Mouse (Mus musculus): ENCODE data around the gene Abca13. TPM values are rescaled to one million over a fixed set of nuclear protein-coding genes. Genes with fewer than 3 reads are reported as not detected.
"Not testable (repeated sequence)": the region's sequence is repeated elsewhere in the genome, so short reads cannot be mapped to it uniquely, and the experiment has no call there.

Abca13 gene
- polyA plus RNA-seq (2014; fragmentation: Nextera tagmentation; extraction: Ambion mirVana) = 0.03 and 0.04 TPM in 2 replicates

DNA sequence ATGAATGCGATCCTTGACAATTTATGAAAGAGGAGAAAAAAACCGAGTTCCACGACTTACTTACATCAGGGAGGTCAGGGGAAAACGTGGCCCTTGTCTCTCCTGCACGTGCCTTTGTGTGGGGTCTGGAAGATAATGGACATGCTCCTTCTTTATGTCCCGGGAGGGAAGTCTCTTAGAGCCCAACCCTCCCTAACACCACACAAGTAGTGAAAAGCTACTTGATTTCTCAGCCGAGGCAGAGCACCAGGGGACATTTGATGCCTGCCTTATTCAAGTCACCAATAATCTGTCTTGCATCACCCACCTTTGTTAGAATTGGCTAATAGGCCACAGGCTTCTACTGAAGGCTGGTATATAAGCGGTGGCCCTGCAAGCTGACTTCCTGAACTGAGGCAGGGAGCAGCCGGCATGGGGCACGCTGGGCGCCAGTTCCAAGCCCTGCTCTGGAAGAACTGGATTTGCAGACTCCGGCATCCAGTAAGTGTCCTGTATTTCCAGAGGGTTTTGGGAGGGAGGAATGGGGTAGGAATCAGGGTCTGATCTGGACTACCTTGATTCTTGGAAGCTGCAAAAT is at the start of gene Abca13:
Gene Abca13, plus strand, starts transcription at position 388 of the 577 bp plus-strand sequence.
- WGBS = 42% methylated on average over 12 of the region's 12 CpGs
- no peak within 1 kb of the TSS for H3K9ac ChIP-seq
- no peak for DNase-seq (ENCODE audit: low spot score)
- no peak within 1 kb of the TSS for H3K4me3 ChIP-seq (replicated peaks; ENCODE audit: low read length)
- no peaks in the 10 kb centered on the region for H3K4me1 ChIP-seq (replicated peaks; ENCODE audit: control insufficient read depth, insufficient read depth, low read length)
- no peak for ATAC-seq (ENCODE audit: low FRiP score)
- no peak within 1 kb of the TSS for H3K4me2 ChIP-seq (replicated peaks)
- H3K9me3 ChIP-seq (ENCODE audit: control insufficient read depth, low read length) = no peaks in the 10 kb centered on the region
- H3K27me3 ChIP-seq (ENCODE audit: control insufficient read depth, insufficient read depth, low read length) = no peaks in the 10 kb centered on the region
- H3K27ac ChIP-seq = no peak within 1 kb of the TSS
- no peaks in the 10 kb centered on the region for H3K36me3 ChIP-seq (replicated peaks; ENCODE audit: control insufficient read depth, insufficient read depth)

DNA sequence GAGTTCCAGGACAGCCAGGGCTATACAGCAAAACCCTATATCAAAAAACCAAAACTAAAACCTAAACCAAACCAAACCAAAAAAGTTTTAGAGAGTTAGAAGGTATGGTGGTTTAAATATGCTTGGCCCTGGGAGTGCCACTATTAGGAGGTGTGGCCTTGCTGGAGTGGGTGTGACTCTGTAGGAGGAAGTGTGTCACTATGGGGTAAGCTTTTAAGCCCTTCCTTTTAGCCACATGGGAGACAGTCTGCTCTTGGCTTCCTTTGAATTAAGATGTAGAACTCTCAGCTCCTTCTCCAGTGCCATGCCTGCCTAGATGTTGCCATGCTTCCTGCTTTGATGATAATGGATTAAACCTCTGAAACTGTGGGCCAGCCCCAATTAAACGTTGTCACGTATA is 46.6 kb upstream of the Abca13 start:
- Histone ChIP-seq H3K27ac (no peak overlapping the region), H3K9me3 (ENCODE audit: control insufficient read depth, low read length) (no peaks in the 10 kb centered on the region), H3K9ac (no peak overlapping the region), H3K4me2 (replicated peaks) (no peak overlapping the region), H3K36me3 (replicated peaks; ENCODE audit: control insufficient read depth, insufficient read depth) (no peaks in the 10 kb centered on the region), H3K4me3 (replicated peaks; ENCODE audit: low read length) (no peak overlapping the region), H3K27me3 (ENCODE audit: control insufficient read depth, insufficient read depth, low read length) (no peaks in the 10 kb centered on the region), H3K4me1 (replicated peaks; ENCODE audit: control insufficient read depth, insufficient read depth, low read length) (no peaks in the 10 kb centered on the region)
- DNase-seq (ENCODE audit: low spot score) (no peak), ATAC-seq (ENCODE audit: low FRiP score) (no peak)
- WGBS = 100% methylated on average over 2 of the region's 2 CpGs

DNA sequence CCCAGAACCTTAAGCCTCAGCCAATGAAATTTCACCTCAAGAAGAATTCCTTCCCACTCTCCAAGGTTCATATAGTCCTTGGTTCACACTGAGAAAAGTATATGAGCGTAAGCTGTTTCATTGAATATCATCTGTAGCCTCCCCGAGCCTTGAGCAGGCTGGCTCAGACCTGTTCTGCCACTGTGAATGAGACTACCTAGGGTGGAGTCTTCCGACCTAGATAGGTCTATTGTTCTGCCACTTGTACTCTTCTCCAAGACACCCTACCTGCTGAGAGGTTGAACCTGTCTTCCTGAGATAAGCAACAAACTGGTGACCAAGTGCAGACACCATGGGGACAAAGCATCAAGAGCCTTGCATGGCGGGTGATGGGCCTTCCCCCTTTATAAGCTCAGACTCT is 45.6 kb upstream of the Abca13 start:
- Histone ChIP-seq H3K9me3 (ENCODE audit: control insufficient read depth, low read length) (no peaks in the 10 kb centered on the region), H3K4me2 (replicated peaks) (no peak overlapping the region), H3K27ac (no peak overlapping the region), H3K9ac (no peak overlapping the region), H3K27me3 (ENCODE audit: control insufficient read depth, insufficient read depth, low read length) (no peaks in the 10 kb centered on the region), H3K4me3 (replicated peaks; ENCODE audit: low read length) (no peak overlapping the region), H3K36me3 (replicated peaks; ENCODE audit: control insufficient read depth, insufficient read depth) (no peaks in the 10 kb centered on the region), H3K4me1 (replicated peaks; ENCODE audit: control insufficient read depth, insufficient read depth, low read length) (no peaks in the 10 kb centered on the region)
- 95% methylated on average over 4 of the region's 4 CpGs for WGBS
- no peak for DNase-seq (ENCODE audit: low spot score)
- ATAC-seq (ENCODE audit: low FRiP score) = no peak

DNA sequence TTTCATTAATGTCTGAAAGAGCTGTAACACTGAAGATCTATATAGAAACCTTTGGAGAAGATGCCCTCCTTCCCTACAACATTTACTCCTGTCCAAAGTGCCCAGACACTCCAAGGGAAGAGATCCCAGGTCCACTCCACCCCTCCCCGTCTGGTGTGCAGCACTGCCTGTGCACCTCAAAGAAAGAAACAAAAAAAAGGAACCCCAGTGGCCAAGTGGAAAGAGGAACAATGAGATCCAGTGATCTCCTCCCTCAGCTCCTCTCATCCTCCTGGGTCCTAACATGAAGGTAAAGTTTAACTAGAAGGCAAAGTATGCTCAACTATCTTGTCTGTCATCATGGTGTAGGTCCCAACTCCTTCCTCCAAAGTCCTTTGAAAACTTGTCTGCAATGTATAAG is 45.1 kb upstream of the Abca13 start:
- Histone ChIP-seq H3K9ac (no peak overlapping the region), H3K4me3 (replicated peaks; ENCODE audit: low read length) (no peak overlapping the region), H3K4me1 (replicated peaks; ENCODE audit: control insufficient read depth, insufficient read depth, low read length) (no peaks in the 10 kb centered on the region), H3K36me3 (replicated peaks; ENCODE audit: control insufficient read depth, insufficient read depth) (no peaks in the 10 kb centered on the region), H3K4me2 (replicated peaks) (no peak overlapping the region), H3K27me3 (ENCODE audit: control insufficient read depth, insufficient read depth, low read length) (no peaks in the 10 kb centered on the region), H3K27ac (no peak overlapping the region), H3K9me3 (ENCODE audit: control insufficient read depth, low read length) (no peaks in the 10 kb centered on the region)
- WGBS = 90% methylated on average over 1 of the region's 1 CpGs
- DNase-seq (ENCODE audit: low spot score) (no peak), ATAC-seq (ENCODE audit: low FRiP score) (no peak)

DNA sequence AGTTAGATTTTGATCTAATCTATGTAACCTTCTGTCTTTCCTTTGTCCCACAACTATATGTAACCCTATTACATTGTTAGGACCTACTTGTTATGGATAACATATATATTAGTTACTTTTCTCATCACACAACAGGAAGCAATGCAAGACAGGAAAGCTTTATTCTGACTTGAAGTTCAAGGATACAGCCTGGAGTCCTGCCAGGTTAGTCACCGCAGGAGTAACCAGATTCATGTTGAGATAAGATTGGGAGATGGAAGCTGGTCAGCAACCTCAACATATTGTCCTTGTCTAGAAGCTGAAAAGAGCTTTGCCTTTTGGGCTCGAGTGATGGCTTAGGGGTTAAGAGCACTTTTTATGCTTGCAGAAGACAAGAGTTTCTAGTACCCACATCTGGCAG is 43.5 kb upstream of the Abca13 start:
- H3K27ac ChIP-seq = no peak overlapping the region
- no peak overlapping the region for H3K4me3 ChIP-seq (replicated peaks; ENCODE audit: low read length)

DNA sequence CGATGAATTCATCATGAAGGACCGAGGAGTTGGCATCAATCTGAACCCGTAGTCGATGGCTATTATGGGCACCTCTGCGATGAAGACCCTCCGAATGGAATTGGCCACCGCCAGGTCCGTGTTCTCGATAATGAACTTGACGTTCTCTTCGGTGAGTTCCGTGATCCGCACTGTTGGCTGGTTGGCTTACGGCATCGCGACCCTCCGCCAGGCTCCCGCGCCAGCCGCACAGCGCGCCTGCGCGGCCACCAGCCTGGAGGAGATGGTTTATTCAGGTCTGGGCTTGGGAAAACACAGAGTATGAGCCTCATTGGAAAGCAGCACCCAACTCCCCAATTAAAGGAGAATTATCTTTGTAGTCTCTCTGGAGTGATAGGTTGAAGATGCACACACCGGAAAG is 41.3 kb upstream of the Abca13 start:
- not testable (repeated sequence) for H3K27ac ChIP-seq; H3K27me3 ChIP-seq (ENCODE audit: control insufficient read depth, insufficient read depth, low read length); H3K9ac ChIP-seq; ATAC-seq (ENCODE audit: low FRiP score); H3K9me3 ChIP-seq (ENCODE audit: control insufficient read depth, low read length); DNase-seq (ENCODE audit: low spot score); H3K36me3 ChIP-seq (replicated peaks; ENCODE audit: control insufficient read depth, insufficient read depth); H3K4me3 ChIP-seq (replicated peaks; ENCODE audit: low read length); H3K4me2 ChIP-seq (replicated peaks); H3K4me1 ChIP-seq (replicated peaks; ENCODE audit: control insufficient read depth, insufficient read depth, low read length)
- WGBS = 87% methylated on average over 25 of the region's 25 CpGs

More for the DNA sequence above, 43.5 kb upstream of the Abca13 start:
- Histone ChIP-seq H3K27me3 (ENCODE audit: control insufficient read depth, insufficient read depth, low read length) (no peaks in the 10 kb centered on the region), H3K9me3 (ENCODE audit: control insufficient read depth, low read length) (no peaks in the 10 kb centered on the region), H3K9ac (no peak overlapping the region), H3K4me1 (replicated peaks; ENCODE audit: control insufficient read depth, insufficient read depth, low read length) (no peaks in the 10 kb centered on the region), H3K36me3 (replicated peaks; ENCODE audit: control insufficient read depth, insufficient read depth) (no peaks in the 10 kb centered on the region), H3K4me2 (replicated peaks) (no peak overlapping the region)
- 92% methylated on average over 2 of the region's 2 CpGs for WGBS
- ATAC-seq (ENCODE audit: low FRiP score) = no peak
- no peak for DNase-seq (ENCODE audit: low spot score)

DNA sequence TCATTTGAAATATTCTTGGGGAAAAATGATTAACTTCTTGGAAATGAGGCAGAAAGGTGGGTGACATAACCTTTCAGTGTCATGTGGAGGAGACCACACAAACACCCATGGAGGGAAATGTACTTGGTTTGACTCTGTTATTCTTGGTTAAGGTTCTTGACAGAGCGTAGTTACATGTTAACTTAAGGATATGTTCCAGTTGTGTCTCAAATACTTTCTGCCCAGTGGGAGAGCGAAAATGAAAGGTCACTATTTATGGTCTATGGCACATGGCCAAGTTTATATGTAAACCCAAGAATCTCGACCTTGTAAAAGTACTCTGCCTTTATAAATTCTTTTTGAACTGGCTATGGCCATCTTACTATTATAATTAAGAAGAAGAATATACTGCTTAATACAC is 31.8 kb upstream of the Abca13 start:
- Histone ChIP-seq H3K4me3 (replicated peaks; ENCODE audit: low read length) (no peak overlapping the region), H3K9ac (no peak overlapping the region), H3K4me1 (replicated peaks; ENCODE audit: control insufficient read depth, insufficient read depth, low read length) (no peaks in the 10 kb centered on the region), H3K9me3 (ENCODE audit: control insufficient read depth, low read length) (no peaks in the 10 kb centered on the region), H3K27ac (no peak overlapping the region), H3K27me3 (ENCODE audit: control insufficient read depth, insufficient read depth, low read length) (no peaks in the 10 kb centered on the region), H3K36me3 (replicated peaks; ENCODE audit: control insufficient read depth, insufficient read depth) (no peaks in the 10 kb centered on the region), H3K4me2 (replicated peaks) (no peak overlapping the region)
- 81% methylated on average over 3 of the region's 3 CpGs for WGBS
- ATAC-seq (ENCODE audit: low FRiP score) = no peak
- DNase-seq (ENCODE audit: low spot score) = no peak

DNA sequence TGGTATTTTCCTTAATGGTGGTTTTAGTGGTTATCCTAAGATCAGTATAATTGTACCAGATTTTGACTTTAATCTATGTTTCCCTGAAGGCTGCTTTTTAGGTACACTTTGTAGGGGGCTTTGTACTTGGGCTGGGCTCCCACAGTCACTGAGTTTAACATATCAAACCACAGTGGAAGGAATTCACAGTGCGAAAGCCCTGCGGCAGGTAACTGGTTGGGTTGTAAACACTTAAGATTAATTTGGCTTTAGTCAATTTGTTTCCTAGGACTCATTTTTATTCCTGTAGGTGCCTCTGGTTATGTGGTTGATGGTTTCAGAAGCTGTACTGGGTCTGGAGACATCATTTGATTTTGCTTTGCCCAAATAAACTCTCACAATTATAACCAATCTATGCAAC is 24.4 kb upstream of the Abca13 start:
- H3K36me3 ChIP-seq (replicated peaks; ENCODE audit: control insufficient read depth, insufficient read depth) = no peaks in the 10 kb centered on the region
- no peaks in the 10 kb centered on the region for H3K9me3 ChIP-seq (ENCODE audit: control insufficient read depth, low read length)
- H3K4me1 ChIP-seq (replicated peaks; ENCODE audit: control insufficient read depth, insufficient read depth, low read length) = no peaks in the 10 kb centered on the region
- DNase-seq (ENCODE audit: low spot score) (no peak), ATAC-seq (ENCODE audit: low FRiP score) (no peak)
- no peak overlapping the region for H3K9ac ChIP-seq
- H3K4me2 ChIP-seq (replicated peaks) = no peak overlapping the region
- no peak overlapping the region for H3K27ac ChIP-seq
- H3K27me3 ChIP-seq (ENCODE audit: control insufficient read depth, insufficient read depth, low read length) = no peaks in the 10 kb centered on the region
- H3K4me3 ChIP-seq (replicated peaks; ENCODE audit: low read length) = no peak overlapping the region
- WGBS = 96% methylated on average over 2 of the region's 2 CpGs

DNA sequence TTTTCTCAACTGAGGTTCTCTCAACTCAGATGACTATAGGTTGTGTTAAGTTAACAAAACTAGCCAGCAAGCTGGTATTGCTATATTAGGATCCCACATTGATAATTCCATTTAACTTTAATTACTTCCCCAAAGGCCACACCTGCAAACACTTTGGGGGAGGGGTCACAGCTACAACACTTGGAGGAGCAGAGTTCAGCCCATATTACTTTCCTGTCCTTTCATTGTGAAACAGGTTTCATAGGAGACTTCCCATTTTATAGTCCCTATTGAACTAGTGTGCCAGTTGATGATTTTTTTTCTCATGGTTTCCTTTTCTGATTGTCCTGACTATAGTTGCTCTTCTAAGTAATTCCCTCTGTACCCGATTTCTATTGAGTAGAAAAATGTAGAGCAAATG is 10.3 kb upstream of the Abca13 start:
- Histone ChIP-seq H3K4me1 (replicated peaks; ENCODE audit: control insufficient read depth, insufficient read depth, low read length) (no peaks in the 10 kb centered on the region), H3K9me3 (ENCODE audit: control insufficient read depth, low read length) (no peaks in the 10 kb centered on the region), H3K27ac (no peak overlapping the region), H3K9ac (no peak overlapping the region), H3K4me2 (replicated peaks) (no peak overlapping the region), H3K4me3 (replicated peaks; ENCODE audit: low read length) (no peak overlapping the region), H3K36me3 (replicated peaks; ENCODE audit: control insufficient read depth, insufficient read depth) (no peaks in the 10 kb centered on the region), H3K27me3 (ENCODE audit: control insufficient read depth, insufficient read depth, low read length) (no peaks in the 10 kb centered on the region)
- DNase-seq (ENCODE audit: low spot score) = no peak
- WGBS = 92% methylated on average over 1 of the region's 1 CpGs
- no peak for ATAC-seq (ENCODE audit: low FRiP score)

DNA sequence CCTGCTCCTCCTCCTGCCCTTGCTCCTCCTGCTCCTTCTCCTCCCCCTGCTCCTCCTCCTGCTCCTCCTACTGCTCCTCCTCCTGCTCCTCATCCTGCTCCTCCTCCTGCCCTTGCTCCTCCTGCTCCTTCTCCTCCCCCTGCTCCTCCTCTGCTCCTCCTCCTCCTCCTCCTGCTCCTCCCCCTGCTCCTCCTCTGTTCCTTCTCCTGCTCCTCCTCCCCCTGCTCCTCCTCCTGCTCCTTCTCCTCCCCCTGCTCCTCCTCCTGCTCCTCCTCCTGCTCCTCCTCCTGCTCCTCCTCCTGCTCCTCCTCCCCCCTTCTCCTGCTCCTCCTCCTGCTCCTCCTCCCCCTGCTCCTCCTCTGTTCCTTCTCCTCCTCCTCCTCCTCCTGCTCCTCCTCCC is 2.3 kb upstream of the Abca13 start:
- not testable (repeated sequence) for H3K4me3 ChIP-seq (replicated peaks; ENCODE audit: low read length); H3K27me3 ChIP-seq (ENCODE audit: control insufficient read depth, insufficient read depth, low read length); H3K9ac ChIP-seq; H3K36me3 ChIP-seq (replicated peaks; ENCODE audit: control insufficient read depth, insufficient read depth); H3K9me3 ChIP-seq (ENCODE audit: control insufficient read depth, low read length); DNase-seq (ENCODE audit: low spot score); ATAC-seq (ENCODE audit: low FRiP score); H3K27ac ChIP-seq; H3K4me1 ChIP-seq (replicated peaks; ENCODE audit: control insufficient read depth, insufficient read depth, low read length); H3K4me2 ChIP-seq (replicated peaks)
